Mouse (Mus musculus) stomach, postnatal 0 days (tissue): ENCODE results near the gene Grin2c. TPM values are rescaled to one million over a fixed set of nuclear protein-coding genes. Genes with fewer than 3 reads are reported as not detected.

Experiments
- ATAC-seq: fragments of 200-750 bp; cut with Nextera tagmentation; 2 replicates; pipeline ENCODE4 v1.8.0; 2017; ENCODE audit not compliant: low FRiP score, low TSS enrichment
- DNase-seq: peaks from one replicate; pipeline ENCODE4 v3.0.0-alpha.2; 2016; ENCODE audit warnings: low spot score
- H3K27ac ChIP-seq: fragments of 300-500 bp; sonication (generic); replicated peaks from 2 replicates; pipeline ENCODE4 v1.5.1; 2014; ENCODE audit warnings: mild to moderate bottlenecking, control low read depth
- H3K27me3 ChIP-seq: fragments of 300-500 bp; sonication (generic); 2 replicates; pipeline ENCODE4 v1.6.1; 2014; ENCODE audit warnings: low read length; ENCODE audit not compliant: control insufficient read depth, insufficient read depth
- H3K36me3 ChIP-seq: fragments of 300-500 bp; sonication (generic); 2 replicates; pipeline ENCODE4 v1.6.1; 2014; ENCODE audit warnings: low read length, mixed read lengths; ENCODE audit not compliant: control insufficient read depth, insufficient read depth
- H3K4me1 ChIP-seq: fragments of 300-500 bp; sonication (generic); replicated peaks from 2 replicates; pipeline ENCODE4 v1.6.1; 2014; ENCODE audit warnings: antibody characterized with exemption; ENCODE audit not compliant: control insufficient read depth, insufficient read depth
- H3K4me2 ChIP-seq: fragments of 300-500 bp; sonication (generic); replicated peaks from 2 replicates; pipeline ENCODE4 v1.6.1; 2014; ENCODE audit warnings: low read depth, mild to moderate bottlenecking, control low read depth, moderate library complexity
- H3K4me3 ChIP-seq: fragments of 300-500 bp; sonication (generic); 2 replicates; pipeline ENCODE4 v1.5.1; 2014; ENCODE audit warnings: low read depth, low read length, control low read depth
- H3K9ac ChIP-seq: fragments of 300-500 bp; sonication (generic); 2 replicates; pipeline ENCODE4 v1.6.1; 2014; ENCODE audit warnings: mild to moderate bottlenecking, low read length, control low read depth, mixed read lengths
- H3K9me3 ChIP-seq: fragments of 300-500 bp; sonication (generic); 2 replicates; pipeline ENCODE4 v1.6.1; 2016; ENCODE audit warnings: low read length; ENCODE audit not compliant: control insufficient read depth
- CTCF ChIP-seq: IDR thresholded peaks from 2 replicates; pipeline ENCODE4 v1.5.1; 2016; ENCODE audit warnings: antibody characterized with exemption, low read depth, mild to moderate bottlenecking, moderate library complexity
- EP300 ChIP-seq: optimal IDR thresholded peaks from 2 replicates; pipeline ENCODE3; 2016; ENCODE audit warnings: antibody characterized with exemption
- WGBS: fragments of 180-500 bp; shearing (Covaris S2); extraction: QIAGEN DNeasy Blood & Tissue Kit; methylation state at CpG from one replicate; pipeline ENCODE4 v1.1.7; 2014; 5-methylcytosine and 5-hydroxymethylcytosine counted together
- polyA plus RNA-seq: library from polyadenylated mRNA; unstranded; fragments of >200 nt; fragmentation: Nextera tagmentation; extraction: Ambion mirVana; gene quantifications from 2 replicates; pipeline ENCODE4 v1.2.1, GENCODE M21; 2015

The Grin2c gene
- not detected in 2 replicates for polyA plus RNA-seq

GRCm38 (mm10) chr11:115267061-115267883, at the start of gene Grin2c:
Gene Grin2c (minus strand): TSS chr11:115267243.
- WGBS, result 10% methylated on average over 31 of the region's 50 CpGs
- no peak within 1 kb of the TSS for H3K27ac ChIP-seq
- no peaks in the 10 kb centered on the region for H3K36me3 ChIP-seq
- DNase-seq, result no peak
- peaks cover 15% of the 10 kb centered on the region for H3K27me3 ChIP-seq
- H3K4me3 ChIP-seq, result peak within 1 kb of the TSS; percentile 28
- ATAC-seq, result no peak
- TF ChIP-seq CTCF (no peak), EP300 (no peak)
- no peaks in the 10 kb centered on the region for H3K4me1 ChIP-seq
- H3K9ac ChIP-seq, result no peak within 1 kb of the TSS
- H3K4me2 ChIP-seq, result peak within 1 kb of the TSS; percentile 55
- no peaks in the 10 kb centered on the region for H3K9me3 ChIP-seq

DNA sequence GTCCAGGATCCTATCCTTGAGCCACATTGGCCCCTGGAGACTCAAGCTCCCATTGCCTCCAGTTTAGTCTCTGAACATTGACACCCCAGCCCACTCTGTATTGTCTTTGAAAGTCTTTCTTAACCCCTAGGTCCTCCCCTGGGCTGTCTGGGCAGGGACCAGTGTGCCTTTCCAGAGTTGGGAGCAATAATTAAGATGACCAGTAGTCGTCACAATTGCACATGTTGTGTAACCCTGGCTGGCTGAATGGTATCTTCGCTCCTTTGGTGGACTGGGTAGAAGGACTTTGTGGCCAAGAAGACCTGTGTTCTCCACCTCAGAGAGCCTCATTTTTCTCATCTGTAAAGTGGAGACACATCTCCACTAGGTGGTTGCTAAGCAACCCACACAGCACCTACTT, 47.2 kb upstream of the Grin2c start:
- H3K9me3 ChIP-seq, result no peaks in the 10 kb centered on the region
- H3K4me2 ChIP-seq, result no peak overlapping the region
- DNase-seq (no peak), ATAC-seq (no peak)
- no peaks in the 10 kb centered on the region for H3K36me3 ChIP-seq
- H3K9ac ChIP-seq, result no peak overlapping the region
- H3K27me3 ChIP-seq, result peaks cover 15% of the 10 kb centered on the region; the same call in 1 of the 2 replicates
- TF ChIP-seq EP300 (no peak), CTCF (peak; percentile 65)
- no peaks in the 10 kb centered on the region for H3K4me1 ChIP-seq
- WGBS, result 26% methylated on average over 2 of the region's 2 CpGs
- no peak overlapping the region for H3K27ac ChIP-seq
- no peak overlapping the region for H3K4me3 ChIP-seq

DNA sequence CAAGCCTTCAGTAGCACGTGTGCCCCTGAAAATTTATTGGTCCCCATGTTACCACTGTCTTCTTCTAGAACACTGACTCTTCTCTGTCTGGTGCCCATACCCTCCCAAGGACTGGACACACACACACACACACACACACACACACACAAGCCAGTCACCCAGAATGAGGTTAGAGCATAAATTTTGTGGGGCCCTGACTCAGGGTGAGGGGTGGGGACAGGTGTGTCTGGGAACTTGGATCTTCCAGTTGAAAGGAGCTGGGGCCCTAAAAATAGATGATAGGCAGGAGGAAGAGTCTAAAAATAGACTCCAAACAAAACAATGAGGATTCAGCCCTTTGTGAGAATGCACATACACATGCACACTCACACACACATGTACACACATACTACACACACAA, 41.7 kb upstream of the Grin2c start:
- no peaks in the 10 kb centered on the region for H3K27me3 ChIP-seq
- no peaks in the 10 kb centered on the region for H3K4me1 ChIP-seq
- 50% methylated on average over 1 of the region's 1 CpGs for WGBS
- no peak overlapping the region for H3K9ac ChIP-seq
- H3K4me2 ChIP-seq, result no peak overlapping the region
- H3K4me3 ChIP-seq, result no peak overlapping the region
- no peak overlapping the region for H3K27ac ChIP-seq
- ATAC-seq (no peak), DNase-seq (no peak)
- no peaks in the 10 kb centered on the region for H3K9me3 ChIP-seq
- no peaks in the 10 kb centered on the region for H3K36me3 ChIP-seq
- TF ChIP-seq CTCF, result no peak
- no peak for TF ChIP-seq EP300

GRCm38 (mm10) chr11:115306863-115307262, 39.8 kb upstream of the Grin2c start, which contains the start of gene Otop2:
Gene Otop2 (plus strand): TSS chr11:115307163.
- Histone ChIP-seq H3K36me3 (no peaks in the 10 kb centered on the region), H3K9ac (no peak within 1 kb of the TSS), H3K9me3 (no peaks in the 10 kb centered on the region), H3K27me3 (no peaks in the 10 kb centered on the region), H3K4me3 (no peak within 1 kb of the TSS), H3K4me2 (no peak within 1 kb of the TSS), H3K27ac (no peak within 1 kb of the TSS), H3K4me1 (no peaks in the 10 kb centered on the region)
- TF ChIP-seq EP300, result no peak
- TF ChIP-seq CTCF, result no peak
- no peak for ATAC-seq
- WGBS, result 33% methylated on average over 8 of the region's 8 CpGs
- no peak for DNase-seq

DNA sequence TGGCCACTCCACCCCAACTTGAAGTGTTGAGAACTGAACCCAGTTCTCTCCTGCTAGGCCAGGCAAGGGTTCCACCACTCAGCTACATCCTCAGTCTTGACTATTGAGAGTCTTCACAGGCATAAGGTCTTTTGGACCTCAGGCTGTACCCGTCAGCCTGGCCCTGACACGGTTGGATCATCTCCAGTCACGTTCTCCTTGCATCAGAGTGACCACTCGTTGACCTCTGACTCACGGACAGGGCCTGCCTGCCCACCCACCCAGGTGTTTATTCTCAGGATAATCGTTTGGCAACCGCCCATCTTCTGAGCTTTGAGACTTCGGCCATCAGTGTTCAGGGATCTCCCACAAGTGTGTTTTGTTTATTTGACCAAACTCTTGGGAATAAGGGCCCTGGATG, 36.1 kb upstream of the Grin2c start:
- no peak for ATAC-seq
- 30% methylated on average over 8 of the region's 8 CpGs for WGBS
- H3K9me3 ChIP-seq, result no peaks in the 10 kb centered on the region
- no peak for DNase-seq
- H3K27ac ChIP-seq, result no peak overlapping the region
- H3K36me3 ChIP-seq, result no peaks in the 10 kb centered on the region
- no peak overlapping the region for H3K9ac ChIP-seq
- no peak overlapping the region for H3K4me3 ChIP-seq
- TF ChIP-seq CTCF (no peak), EP300 (no peak)
- no peaks in the 10 kb centered on the region for H3K27me3 ChIP-seq
- H3K4me2 ChIP-seq, result no peak overlapping the region
- no peaks in the 10 kb centered on the region for H3K4me1 ChIP-seq

- no peak overlapping the region for H3K27ac ChIP-seq
- H3K36me3 ChIP-seq, result no peaks in the 10 kb centered on the region
- H3K27me3 ChIP-seq, result no peaks in the 10 kb centered on the region
- TF ChIP-seq EP300, result no peak
- no peak for TF ChIP-seq CTCF
- no peak overlapping the region for H3K4me3 ChIP-seq
- no peak overlapping the region for H3K9ac ChIP-seq
- peaks cover 3% of the 10 kb centered on the region; the same call in 1 of the 2 replicates for H3K4me1 ChIP-seq
- no peaks in the 10 kb centered on the region for H3K9me3 ChIP-seq
- ATAC-seq, result no peak
- DNase-seq, result no peak
- WGBS, result 70% methylated on average over 2 of the region's 2 CpGs
- H3K4me2 ChIP-seq, result no peak overlapping the region
Observed at GRCm38 (mm10) chr11:115301351-115301750, 34.3 kb upstream of the Grin2c start.
